Mouse (Mus musculus) left cerebral cortex, postnatal 25 days (tissue): ENCODE data around the gene Lad1. TPM values are rescaled to one million over a fixed set of nuclear protein-coding genes. Genes with fewer than 3 reads are reported as not detected.

Source experiments
- DNase-seq, 2 experiments: peaks; one replicate each; pipeline ENCODE4 v3.0.0; 2022; ENCODE audit warnings: low spot score in 2 of 2, mixed read lengths in 1 of 2
- intact Hi-C: fragments of 180-260 bp; cut with DNase I; formaldehyde crosslinking; loops from one replicate; pipeline ENCODE4 v1.15.1; 2025
- total RNA-seq, 2 experiments: library from RNA; stranded (reverse); gene quantifications; 2 replicates each; pipeline ENCODE4 v1.2.3; 2021

Lad1 gene
- total RNA-seq, 2 experiments from 2014 or later, result 1.1 TPM

DNA sequence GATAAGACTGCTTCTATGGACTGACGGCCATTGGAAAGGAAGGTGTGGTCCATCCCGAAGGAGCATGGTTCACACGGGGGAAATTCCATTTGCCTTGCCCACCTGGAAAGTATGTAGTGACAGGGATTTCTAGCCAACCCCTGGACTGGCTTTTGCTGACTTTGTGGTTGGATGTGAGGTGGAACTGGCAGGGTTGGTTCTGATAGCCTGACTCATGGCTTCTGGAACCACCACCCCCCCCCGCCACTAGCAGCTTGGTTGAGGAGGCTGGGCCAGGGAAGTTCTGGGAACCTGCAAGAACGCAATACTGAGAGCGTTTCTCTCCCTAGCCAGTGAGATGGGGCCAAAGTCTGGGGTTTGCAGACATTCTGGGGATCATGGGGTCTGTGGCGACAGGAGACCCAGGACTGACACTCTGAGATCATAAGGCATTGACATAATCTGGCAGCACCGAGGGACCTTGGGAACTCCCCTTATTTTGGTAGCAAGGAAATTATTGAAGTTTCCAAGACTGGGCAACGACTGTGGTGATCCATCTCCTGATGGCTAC lies 45.5 kb downstream of the Lad1 start:
- intact Hi-C loops, result no loop called here

DNA sequence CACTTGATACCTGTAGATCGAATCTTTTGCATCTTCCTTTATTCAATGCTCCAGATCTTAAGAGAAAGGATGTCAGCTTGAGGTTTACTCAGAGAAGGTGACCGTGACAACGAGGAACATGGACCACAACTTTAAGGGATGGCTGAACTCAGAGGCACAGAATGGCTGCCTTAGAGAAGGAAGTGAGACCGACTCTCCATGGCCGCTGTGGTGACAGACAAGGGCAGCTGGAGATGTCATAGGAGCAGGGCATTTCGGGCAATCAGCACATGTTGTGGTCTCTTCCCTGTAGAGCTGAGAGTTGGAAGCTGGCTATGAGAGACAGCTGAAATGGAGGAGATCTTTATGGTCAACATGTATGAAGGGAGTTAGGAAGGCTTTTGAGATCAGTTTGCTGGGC lies 46.4 kb downstream of the Lad1 start:
- no peak for DNase-seq
- intact Hi-C loops, result loop anchor here (1.0 kb wide), 1 partner anchor 80 kb away; no protein-coding TSS in a partner anchor

More for the DNA sequence above, 45.5 kb downstream of the Lad1 start:
- DNase-seq, result no peak

DNA sequence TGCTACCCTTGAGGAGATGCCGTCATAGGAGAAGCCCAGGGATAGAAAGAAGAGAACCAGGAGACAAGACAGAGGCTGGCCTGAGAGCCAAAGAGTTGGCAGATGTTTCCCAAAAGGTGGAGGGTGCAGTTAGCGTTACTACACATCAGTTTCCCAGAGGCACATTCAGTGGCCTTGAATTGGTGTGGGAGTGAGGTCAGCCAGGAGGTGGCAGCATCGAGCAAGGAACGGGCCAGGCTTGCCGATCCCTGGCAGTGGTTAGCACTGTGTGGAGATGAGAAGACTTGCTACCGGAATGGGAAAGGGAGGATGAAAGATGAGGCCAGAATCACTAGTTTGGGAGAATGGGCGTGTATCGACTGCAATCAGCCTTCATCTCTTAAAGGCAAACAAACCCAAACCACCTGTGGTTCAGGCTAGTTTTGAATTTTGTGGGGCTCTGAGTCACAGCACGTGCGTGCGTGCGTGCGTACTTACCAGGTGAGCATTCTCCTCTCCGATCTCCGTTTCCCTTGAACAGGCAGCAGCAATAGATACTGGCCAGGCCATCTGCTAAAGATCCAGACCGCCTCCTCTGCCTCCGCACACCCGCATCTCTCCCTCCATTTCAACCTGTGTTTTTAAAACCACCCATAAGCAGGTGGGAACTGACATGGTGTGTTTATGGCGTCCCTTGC lies 47.3 kb downstream of the Lad1 start:
- intact Hi-C loops, result loop anchor here (1.0 kb wide), 1 partner anchor 80 kb away; no protein-coding TSS in a partner anchor
- peak; percentile 74 to 88 for DNase-seq

DNA sequence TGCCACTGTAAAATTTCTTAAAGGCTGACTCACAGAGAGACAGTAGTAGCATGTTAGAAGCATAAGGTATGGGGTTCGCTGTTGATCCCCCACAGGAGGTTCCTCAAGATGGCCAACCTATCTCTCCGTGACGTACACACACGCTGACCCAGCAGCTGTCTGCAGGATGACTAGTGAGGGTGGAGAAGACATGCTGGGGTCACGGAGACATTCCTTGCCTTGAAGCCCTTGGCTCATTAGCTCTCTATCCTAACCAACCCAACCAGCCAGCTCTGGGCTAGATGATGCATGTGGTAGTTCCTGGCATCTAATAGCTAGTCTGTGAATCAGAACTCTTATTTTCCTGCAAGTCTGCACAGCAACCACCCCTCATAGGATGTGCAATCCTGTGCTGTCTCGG lies 50.2 kb downstream of the Lad1 start:
- intact Hi-C loops, result no loop called here
- no peak for DNase-seq

DNA sequence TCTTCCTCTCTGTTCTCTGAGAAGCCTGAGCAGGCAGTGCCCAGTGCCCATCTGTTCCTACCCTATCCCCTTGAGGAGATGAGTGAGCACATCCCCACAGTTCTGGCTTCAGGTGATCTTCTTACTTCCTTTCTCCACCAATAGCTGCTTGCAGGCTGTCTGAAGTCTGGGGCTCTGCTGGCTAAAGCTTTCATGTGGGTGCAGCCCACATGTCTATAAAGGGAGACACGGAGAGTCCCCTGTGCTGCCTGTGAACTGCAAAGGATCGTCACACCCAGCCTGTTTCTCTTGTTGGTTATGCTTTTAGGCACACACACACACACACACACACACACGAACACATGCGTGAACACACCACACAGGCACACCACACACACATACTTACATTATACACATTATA lies 54.6 kb downstream of the Lad1 start:
- DNase-seq, result peak; percentile 23 to 83
- intact Hi-C loops, result no loop called here

DNA sequence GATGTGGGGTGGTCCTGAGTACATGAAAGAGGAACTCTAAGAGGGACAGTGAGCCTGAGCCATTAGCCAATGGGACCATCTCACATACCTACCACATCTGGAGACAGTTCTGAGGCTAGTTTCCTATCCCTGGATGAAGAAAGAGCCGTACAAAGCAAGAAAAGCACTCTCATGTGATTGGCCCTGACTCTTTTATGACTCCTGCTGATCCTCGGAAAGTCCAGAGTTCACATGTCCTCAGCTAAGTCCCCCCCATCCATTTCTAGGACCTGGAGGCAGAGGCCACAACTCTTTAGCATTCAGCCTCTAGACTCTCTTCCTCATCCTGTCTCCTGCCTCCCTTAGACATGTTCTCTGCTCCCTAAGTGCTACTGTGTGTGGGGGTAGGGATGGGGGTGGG lies 58.9 kb downstream of the Lad1 start:
- DNase-seq, result no peak
- intact Hi-C loops, result no loop called here

DNA sequence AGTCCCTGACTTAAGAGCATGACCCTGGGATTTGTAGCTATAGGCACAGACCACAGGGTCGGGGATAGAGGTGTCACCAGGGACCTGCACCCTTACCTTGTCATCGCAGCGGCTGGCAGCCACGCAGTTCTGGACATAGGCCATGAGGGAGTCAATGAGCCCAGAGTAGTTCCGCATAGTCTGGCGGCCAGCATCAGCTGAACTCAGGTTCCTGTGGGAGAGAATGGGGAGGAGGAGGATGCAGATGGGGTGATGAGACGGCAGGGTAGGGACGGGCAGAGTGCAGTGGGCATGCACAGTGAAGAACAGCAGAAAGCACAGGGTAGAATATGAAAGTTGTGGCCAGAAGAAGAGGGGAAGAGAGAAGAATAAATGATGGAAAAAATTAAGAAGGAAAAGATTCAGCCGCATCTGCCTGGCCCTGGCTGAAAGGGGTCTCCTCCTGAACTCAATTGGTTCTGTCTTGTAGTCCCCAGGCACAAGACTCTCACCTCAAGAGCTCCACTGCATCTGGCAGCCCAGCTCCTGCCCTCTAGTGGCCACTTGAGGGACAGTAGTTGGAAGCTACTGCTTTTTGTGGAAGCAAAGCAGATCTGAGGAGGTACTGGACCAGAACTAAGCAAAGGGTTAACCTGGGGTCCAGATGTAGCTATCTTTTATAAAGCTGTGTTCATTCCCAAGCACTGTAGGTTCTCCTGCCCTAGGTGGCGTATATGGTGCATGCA lies 64.1 kb downstream of the Lad1 start:
- peak; percentile 60 to 65 for DNase-seq
- intact Hi-C loops, result no loop called here

Other genes with a start within 250 kb of the Lad1 start
- 10 to 100 TPM; 70.1 to 71.4 TPM for gene Nav1, start 211.3 kb upstream of the Lad1 start, total RNA-seq
- 100 to 1,000 TPM; 179 to 206 TPM for gene Csrp1, start 98.5 kb upstream of the Lad1 start, total RNA-seq
- 10 to 100 TPM; 20.0 to 20.3 TPM for gene Phlda3, start 52.5 kb upstream of the Lad1 start, total RNA-seq
- 1 to 10 TPM; 2.5 to 3.4 TPM for gene Tnni1, start 39.2 kb upstream of the Lad1 start, total RNA-seq
- 1 to 10 TPM; 3.9 to 6.3 TPM for gene Tnnt2, start 17.8 kb downstream of the Lad1 start, total RNA-seq
- gene Pkp1, start 100.6 kb downstream of the Lad1 start, total RNA-seq, result under 1 TPM; 0.21 to 0.50 TPM
- gene Igfn1, start 187.7 kb downstream of the Lad1 start, total RNA-seq, result 10 to 100 TPM in 1 of 2 experiments, 1 to 10 TPM in 1; 9.2 to 11.4 TPM
- 10 to 100 TPM; 63.3 to 65.0 TPM for gene Tmem9, start 189.6 kb downstream of the Lad1 start, total RNA-seq
- 1 to 10 TPM in 1 of 2 experiments, under 1 TPM in 1; 0.87 to 1.9 TPM for gene Ascl5, start 232.2 kb downstream of the Lad1 start, total RNA-seq
- gene Cacna1s, start 234.2 kb downstream of the Lad1 start, total RNA-seq, result 1 to 10 TPM; 2.3 to 2.6 TPM